Mouse (Mus musculus): Measurements from ENCODE around the gene 7530416G11Rik. TPM values are rescaled to one million over a fixed set of nuclear protein-coding genes. Genes with fewer than 3 reads are reported as not detected.
A peak's percentile ranks its signal among the peaks of the same experiment; 100 is the strongest.

The 7530416G11Rik gene
- total and polyA plus RNA-seq, 3 experiments, result not detected

DNA sequence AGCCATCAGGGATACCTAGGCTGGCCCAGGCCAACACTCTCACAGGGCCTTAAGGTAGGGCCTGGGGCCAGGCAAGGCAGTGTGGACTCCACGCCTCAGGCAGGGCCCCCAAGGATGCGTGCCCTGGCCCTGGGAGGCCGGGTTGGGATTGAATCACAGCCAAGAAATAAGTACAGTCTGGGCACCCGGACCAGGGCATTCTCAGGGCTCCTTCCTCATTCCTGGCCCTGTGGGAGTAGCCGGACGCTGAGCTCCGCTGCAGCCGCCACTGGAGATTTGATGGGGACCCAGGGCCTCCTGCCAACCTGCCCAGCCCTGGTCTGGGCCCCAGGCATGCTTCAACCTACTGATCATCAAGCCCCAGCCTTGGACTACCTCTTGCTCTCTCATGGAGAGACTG lies 31.2 kb upstream of the 7530416G11Rik start:
- TF ChIP-seq NELFE (IDR thresholded peaks at IDR 0.05; ENCODE audit: low read depth, low read length) (no peak), TCF12 (IDR thresholded peaks at IDR 0.05; ENCODE audit: low read depth, low read length) (no peak), JUN (IDR thresholded peaks at IDR 0.05; ENCODE audit: insufficient read depth, low read depth, low read length) (no peak), BHLHE40 (IDR thresholded peaks at IDR 0.05; ENCODE audit: low read depth, low read length) (no peak), MXI1 (IDR thresholded peaks at IDR 0.05; ENCODE audit: low read depth, low read length) (no peak), ETS1 (conservative IDR thresholded peaks at IDR 0.05; ENCODE audit: low read depth, low read length) (no peak), E2F4 (IDR thresholded peaks at IDR 0.05; ENCODE audit: insufficient replicate concordance, low read depth, low read length) (no peak), USF2 (conservative IDR thresholded peaks at IDR 0.05; ENCODE audit: low read depth, low read length) (no peak), MAZ (IDR thresholded peaks at IDR 0.05; ENCODE audit: low read depth, low read length) (no peak), POLR2AphosphoS2 (IDR thresholded peaks at IDR 0.05; ENCODE audit: low read depth, low read length) (no peak)
- no peak overlapping the region for H3K9ac ChIP-seq (ENCODE audit: insufficient read depth, low read depth)
- in situ Hi-C loops (cut with MboI; ENCODE audit: low pct_ligation_motif_present, low pct_unique_long_range_greater_than_20kb, low sequenced_read_pairs), result no loop called here
- H3K4me2 ChIP-seq (ENCODE audit: insufficient read depth, low read depth, poor library complexity, severe bottlenecking), result no peak overlapping the region
- H3K9me3 ChIP-seq (replicated peaks; ENCODE audit: low read length), result no peaks in the 10 kb centered on the region
- H3K4me3 ChIP-seq (replicated peaks in 1 of 3; ENCODE audit: low read depth in 2 of 3, low read length in 2 of 3, poor library complexity in 1 of 3), result no peak overlapping the region
- DNase-seq (ENCODE audit: extremely low read depth), result no peak
- H3K36me3 ChIP-seq (replicated peaks in 1 of 2; ENCODE audit: control insufficient read depth in 1 of 2, insufficient read depth in 1 of 2, low read length in 1 of 2), result no peaks in the 10 kb centered on the region
- peaks cover 92% of the 10 kb centered on the region for H3K27me3 ChIP-seq (replicated peaks)
- dilution Hi-C loops (cut with MboI; ENCODE audit: extremely low pct_ligation_motif_present, extremely low pct_unique_long_range_greater_than_20kb, low sequenced_read_pairs), result no loop called here
- H3K79me2 ChIP-seq (replicated peaks; ENCODE audit: control insufficient read depth, extremely low read depth, insufficient read depth, poor library complexity, severe bottlenecking), result no peaks in the 10 kb centered on the region
- no peaks in the 10 kb centered on the region for H3K4me1 ChIP-seq (ENCODE audit: control insufficient read depth in 1 of 2, insufficient read depth in 2 of 2)
- no peak overlapping the region for H3K27ac ChIP-seq (ENCODE audit: insufficient read depth, low read depth)

DNA sequence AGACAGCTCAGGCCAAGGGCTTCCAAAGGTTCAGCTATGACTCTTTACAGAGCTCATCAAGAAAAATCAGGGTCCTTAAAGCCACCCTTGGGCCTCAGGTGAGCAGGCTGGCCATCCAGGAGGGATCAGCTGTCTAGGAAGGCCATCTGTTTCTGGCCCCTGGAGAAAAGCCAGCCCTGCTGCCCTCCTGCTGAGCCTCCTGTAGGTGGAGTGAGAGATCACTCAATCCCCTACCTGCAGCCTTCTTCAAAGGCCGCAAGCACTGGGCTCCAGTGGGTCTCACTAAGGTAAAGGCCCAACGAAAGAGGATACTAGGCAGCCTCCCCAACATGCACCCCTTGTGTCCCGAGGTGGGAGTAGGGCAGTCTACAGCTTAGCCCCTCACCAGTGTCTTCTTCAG lies 29.0 kb upstream of the 7530416G11Rik start:
- TF ChIP-seq IRF4 (IDR thresholded peaks at IDR 0.05; ENCODE audit: low read depth, low read length) (no peak), CTCF (conservative IDR thresholded peaks at IDR 0.05 in 1 of 2, IDR thresholded peaks at IDR 0.05 in 1 of 2; ENCODE audit: low read depth in 2 of 2, low read length in 2 of 2) (peak in 1 of 2 experiments; percentile 11; a peak in 1 of 4 replicates)
- Histone ChIP-seq H3K79me2 (replicated peaks; ENCODE audit: control insufficient read depth, extremely low read depth, insufficient read depth, poor library complexity, severe bottlenecking) (no peaks in the 10 kb centered on the region), H3K4me2 (ENCODE audit: insufficient read depth, low read depth, poor library complexity, severe bottlenecking) (no peak overlapping the region), H3K27ac (ENCODE audit: insufficient read depth, low read depth) (no peak overlapping the region), H3K36me3 (replicated peaks in 1 of 2; ENCODE audit: control insufficient read depth in 1 of 2, insufficient read depth in 1 of 2, low read length in 1 of 2) (no peaks in the 10 kb centered on the region), H3K4me3 (replicated peaks in 1 of 3; ENCODE audit: low read depth in 2 of 3, low read length in 2 of 3, poor library complexity in 1 of 3) (no peak overlapping the region), H3K9me3 (replicated peaks; ENCODE audit: low read length) (no peaks in the 10 kb centered on the region), H3K27me3 (replicated peaks) (peaks cover 90% of the 10 kb centered on the region), H3K4me1 (ENCODE audit: control insufficient read depth in 1 of 2, insufficient read depth in 2 of 2) (no peaks in the 10 kb centered on the region), H3K9ac (ENCODE audit: insufficient read depth, low read depth) (no peak overlapping the region)
- dilution Hi-C loops (cut with MboI; ENCODE audit: extremely low pct_ligation_motif_present, extremely low pct_unique_long_range_greater_than_20kb, low sequenced_read_pairs) (no loop called here), in situ Hi-C loops (cut with MboI; ENCODE audit: low pct_ligation_motif_present, low pct_unique_long_range_greater_than_20kb, low sequenced_read_pairs) (no loop called here)
- no peak for DNase-seq (ENCODE audit: extremely low read depth)

DNA sequence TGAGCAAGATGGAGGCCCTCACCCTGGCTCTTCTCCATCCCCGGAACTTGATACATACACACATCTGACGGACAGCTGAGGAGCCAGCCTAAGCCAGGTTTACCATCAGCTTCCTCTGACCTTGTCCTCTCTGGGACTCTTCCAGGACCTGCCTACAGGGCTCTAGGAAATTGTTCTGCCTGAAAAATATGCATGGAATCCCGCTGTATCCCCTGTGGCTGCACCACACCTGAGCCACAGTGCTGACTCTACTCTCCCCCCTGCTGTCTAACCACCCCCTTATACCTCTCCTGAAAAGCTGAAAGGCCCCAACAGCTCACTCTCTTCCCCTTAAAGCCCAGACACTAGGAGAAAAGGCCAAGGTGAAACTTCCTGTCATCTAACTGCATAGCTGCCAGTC lies 26.9 kb upstream of the 7530416G11Rik start:
- no peak for DNase-seq (ENCODE audit: extremely low read depth)
- Histone ChIP-seq H3K79me2 (replicated peaks; ENCODE audit: control insufficient read depth, extremely low read depth, insufficient read depth, poor library complexity, severe bottlenecking) (no peaks in the 10 kb centered on the region), H3K4me1 (ENCODE audit: control insufficient read depth in 1 of 2, insufficient read depth in 2 of 2) (no peaks in the 10 kb centered on the region), H3K9ac (ENCODE audit: insufficient read depth, low read depth) (no peak overlapping the region), H3K27ac (ENCODE audit: insufficient read depth, low read depth) (no peak overlapping the region), H3K36me3 (replicated peaks in 1 of 2; ENCODE audit: control insufficient read depth in 1 of 2, insufficient read depth in 1 of 2, low read length in 1 of 2) (no peaks in the 10 kb centered on the region), H3K4me3 (replicated peaks in 1 of 3; ENCODE audit: low read depth in 2 of 3, low read length in 2 of 3, poor library complexity in 1 of 3) (no peak overlapping the region), H3K4me2 (ENCODE audit: insufficient read depth, low read depth, poor library complexity, severe bottlenecking) (no peak overlapping the region), H3K9me3 (replicated peaks; ENCODE audit: low read length) (no peaks in the 10 kb centered on the region), H3K27me3 (replicated peaks) (peaks cover 87% of the 10 kb centered on the region)
- in situ Hi-C loops (cut with MboI; ENCODE audit: low pct_ligation_motif_present, low pct_unique_long_range_greater_than_20kb, low sequenced_read_pairs), result no loop called here
- TF ChIP-seq MXI1 (IDR thresholded peaks at IDR 0.05; ENCODE audit: low read depth, low read length), result no peak
- TF ChIP-seq ZC3H11A (IDR thresholded peaks at IDR 0.05; ENCODE audit: low read depth, low read length), result no peak
- TF ChIP-seq UBTF (IDR thresholded peaks at IDR 0.05; ENCODE audit: low read depth, low read length), result no peak
- TF ChIP-seq ETS1 (conservative IDR thresholded peaks at IDR 0.05; ENCODE audit: low read depth, low read length), result no peak
- no peak for TF ChIP-seq E2F4 (IDR thresholded peaks at IDR 0.05; ENCODE audit: insufficient replicate concordance, low read depth, low read length)
- TF ChIP-seq NELFE (IDR thresholded peaks at IDR 0.05; ENCODE audit: low read depth, low read length), result no peak
- no peak for TF ChIP-seq EP300 (IDR thresholded peaks at IDR 0.05; ENCODE audit: low read length)
- TF ChIP-seq TCF12 (IDR thresholded peaks at IDR 0.05; ENCODE audit: low read depth, low read length), result no peak
- no peak for TF ChIP-seq ELF1 (IDR thresholded peaks at IDR 0.05; ENCODE audit: low read depth, low read length)
- dilution Hi-C loops (cut with MboI; ENCODE audit: extremely low pct_ligation_motif_present, extremely low pct_unique_long_range_greater_than_20kb, low sequenced_read_pairs), result no loop called here
